10 mouse cellular contexts compared by ENCODE assay signal in the genomic region with DNA sequence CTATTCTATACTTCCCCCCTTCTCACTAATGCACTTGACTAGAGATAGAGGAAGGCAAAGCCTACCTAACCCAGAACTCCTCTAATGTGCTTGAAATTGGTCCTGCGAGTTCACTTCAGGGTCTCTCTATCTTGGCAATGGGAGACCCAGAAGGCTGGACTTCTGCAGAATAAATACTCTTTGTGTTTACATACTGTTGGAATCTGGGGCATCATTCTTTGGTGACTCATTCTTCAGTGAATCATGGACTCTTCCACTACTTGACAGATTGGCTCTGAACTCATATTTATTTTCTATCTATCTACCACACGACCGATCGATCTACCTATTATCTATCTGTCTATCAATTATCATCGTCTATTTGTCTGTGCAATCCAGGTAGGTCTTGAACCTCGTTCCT. TPM values are rescaled to one million over a fixed set of nuclear protein-coding genes. Genes with fewer than 3 reads are reported as not detected.
DNase-seq lines count a peak whose midpoint lies in the region; ATAC-seq and TF ChIP-seq lines count a peak whose summit lies in the region.
"Had no signal": no experiment of that assay in that cellular context is flagged by ENCODE, and none has a peak within 500 bp of the region (broad histone marks: within the 10 kb centered on the region; RNA-seq: fewer than 3 reads in every experiment).

No protein-coding gene starts in this region.

- TF ChIP-seq EP300 in lung, postnatal 0 days (IDR thresholded peaks at IDR 0.05) = no peak

- H3K27me3 ChIP-seq in lung, postnatal 0 days (replicated peaks; ENCODE audit: insufficient read depth, low read length) = no peaks in the 10 kb centered on the region
- no peaks in the 10 kb centered on the region for H3K27me3 ChIP-seq in forebrain, embryonic 11.5 days (ENCODE audit: control insufficient read depth, insufficient read depth, low read length)
- no peaks in the 10 kb centered on the region for H3K27me3 ChIP-seq in limb, embryonic 14.5 days (ENCODE audit: control insufficient read depth, insufficient read depth, low read length)
- no peaks in the 10 kb centered on the region for H3K27me3 ChIP-seq in stomach, embryonic 14.5 days (ENCODE audit: control insufficient read depth, insufficient read depth, low read length)

- no peak overlapping the region for H3K4me3 ChIP-seq in lung, postnatal 0 days (ENCODE audit: low read depth, low read length)
- no peak overlapping the region; the same call in 1 of the 2 replicates for H3K4me3 ChIP-seq in forebrain, embryonic 11.5 days (ENCODE audit: low read depth, low read length)
- peak overlapping the region; percentile 64 for H3K4me3 ChIP-seq in limb, embryonic 14.5 days (replicated peaks; ENCODE audit: low read length)
- H3K4me3 ChIP-seq in stomach, embryonic 14.5 days (ENCODE audit: low read depth, low read length) = no peak overlapping the region
- no peak overlapping the region; the same call in 1 of the 2 replicates for H3K4me3 ChIP-seq in left cerebral cortex, adult 2 months

- peak overlapping the region; percentile 75; the same call in 1 of the 2 replicates for H3K4me2 ChIP-seq in lung, postnatal 0 days (replicated peaks; ENCODE audit: low read depth, low read length)
- peak overlapping the region; percentile 54 for H3K4me2 ChIP-seq in forebrain, embryonic 11.5 days (ENCODE audit: low read depth, low read length, severe bottlenecking)
- H3K4me2 ChIP-seq in limb, embryonic 14.5 days (replicated peaks; ENCODE audit: low read depth, low read length, severe bottlenecking) = peak overlapping the region; percentile 67
- peak overlapping the region; percentile 57 for H3K4me2 ChIP-seq in stomach, embryonic 14.5 days (replicated peaks; ENCODE audit: low read depth, low read length)

- intact Hi-C loops in left cerebral cortex, adult 2 months (cut with DNase I) = loop anchor here (2.0 to 5.0 kb wide), 3 partner anchors 275 to 495 kb away; partner anchors contain the start of genes Cryz, Erich3 and Tyw3

- WGBS in lung, postnatal 0 days = 93% methylated on average over 6 of the region's 6 CpGs
- WGBS in forebrain, embryonic 11.5 days = 95% methylated on average over 6 of the region's 6 CpGs
- 92% methylated on average over 6 of the region's 6 CpGs for WGBS in limb, embryonic 14.5 days
- WGBS in stomach, embryonic 14.5 days = 83% methylated on average over 6 of the region's 6 CpGs

- TF ChIP-seq CTCF in lung, postnatal 0 days (IDR thresholded peaks at IDR 0.05) = no peak
- TF ChIP-seq CTCF in left cerebral cortex, adult 2 months (IDR thresholded peaks at IDR 0.05) = no peak

- ATAC-seq in lung, postnatal 0 days = no peak
- no peak for ATAC-seq in forebrain, embryonic 11.5 days (replicated peaks; ENCODE audit: low FRiP score)
- no peak for ATAC-seq in limb, embryonic 14.5 days (ENCODE audit: low FRiP score, low read depth)
- no peak for ATAC-seq in stomach, embryonic 14.5 days (ENCODE audit: insufficient number of reproducible peaks, insufficient read depth, low FRiP score, low read depth)

- no peak overlapping the region for H3K9ac ChIP-seq in lung, postnatal 0 days (replicated peaks; ENCODE audit: low read depth)
- no peak overlapping the region for H3K9ac ChIP-seq in forebrain, embryonic 11.5 days (ENCODE audit: low read length)
- H3K9ac ChIP-seq in limb, embryonic 14.5 days (ENCODE audit: low read depth, low read length, severe bottlenecking) = no peak overlapping the region
- no peak overlapping the region for H3K9ac ChIP-seq in stomach, embryonic 14.5 days (replicated peaks; ENCODE audit: low read depth, low read length)

- H3K27ac ChIP-seq in lung, postnatal 0 days (ENCODE audit: low read length) = no peak overlapping the region
- no peak overlapping the region for H3K27ac ChIP-seq in forebrain, embryonic 11.5 days (ENCODE audit: low read depth, low read length)
- H3K27ac ChIP-seq in limb, embryonic 14.5 days (replicated peaks; ENCODE audit: low read depth, low read length) = no peak overlapping the region
- no peak overlapping the region for H3K27ac ChIP-seq in stomach, embryonic 14.5 days (ENCODE audit: low read length)
- no peak overlapping the region for H3K27ac ChIP-seq in left cerebral cortex, adult 2 months

- no peak for TF ChIP-seq POLR2A in limb, embryonic 14.5 days (IDR thresholded peaks at IDR 0.05; ENCODE audit: borderline replicate concordance, extremely low read depth, insufficient read depth, insufficient read length)

- H3K36me3 ChIP-seq in lung, postnatal 0 days (ENCODE audit: insufficient read depth, low read length) = peaks cover 11% of the 10 kb centered on the region; the same call in 1 of the 2 replicates
- H3K36me3 ChIP-seq in forebrain, embryonic 11.5 days (ENCODE audit: control insufficient read depth, insufficient read depth, low read length) = peaks cover 1% of the 10 kb centered on the region; the same call in 1 of the 2 replicates
- H3K36me3 ChIP-seq in limb, embryonic 14.5 days (ENCODE audit: control insufficient read depth, insufficient read depth, low read length) = peaks cover 16% of the 10 kb centered on the region
- peaks cover 10% of the 10 kb centered on the region for H3K36me3 ChIP-seq in stomach, embryonic 14.5 days (ENCODE audit: control insufficient read depth, insufficient read depth, low read length)

- H3K4me1 ChIP-seq in lung, postnatal 0 days (ENCODE audit: insufficient read depth, low read depth, low read length) = no peaks in the 10 kb centered on the region
- no peaks in the 10 kb centered on the region for H3K4me1 ChIP-seq in forebrain, embryonic 11.5 days (replicated peaks; ENCODE audit: control insufficient read depth, insufficient read depth, low read length)
- 0 out of 2 replicates have a peak, but pooled peaks cover 2% of the 10 kb centered on the region for H3K4me1 ChIP-seq in limb, embryonic 14.5 days (ENCODE audit: control insufficient read depth, insufficient read depth, low read length)
- 0 out of 2 replicates have a peak, but pooled peaks cover 3% of the 10 kb centered on the region for H3K4me1 ChIP-seq in stomach, embryonic 14.5 days (ENCODE audit: control insufficient read depth, insufficient read depth, low read length)

- no peaks in the 10 kb centered on the region for H3K9me3 ChIP-seq in lung, postnatal 0 days (ENCODE audit: low read length)
- H3K9me3 ChIP-seq in forebrain, embryonic 11.5 days (ENCODE audit: control insufficient read depth, low read length) = no peaks in the 10 kb centered on the region
- no peaks in the 10 kb centered on the region for H3K9me3 ChIP-seq in limb, embryonic 14.5 days (ENCODE audit: control insufficient read depth, low read length)
- H3K9me3 ChIP-seq in stomach, embryonic 14.5 days (ENCODE audit: control insufficient read depth, low read depth, low read length) = no peaks in the 10 kb centered on the region

- no peak for DNase-seq in lung, postnatal 0 days (ENCODE audit: low spot score)
- DNase-seq in lung, postnatal 4 days = no peak
- no peak for DNase-seq in forebrain, embryonic 11.5 days (ENCODE audit: low spot score)
- DNase-seq in limb, embryonic 14.5 days (ENCODE audit: low spot score) = no peak
- DNase-seq in left cerebral cortex, adult 2 months (ENCODE audit: extremely low spot score in 1 of 2, low spot score in 2 of 2) = no peak
- no peak for DNase-seq in ovary, postnatal 14 days (ENCODE audit: low spot score)
- no peak for DNase-seq in cerebellum, adult 18-20 months

RNA-seq across cellular contexts. Expression of gene Fpgt, which starts 1.1 kb away (rescaled TPM):
- 9.3 and 11.3 TPM in 2 replicates for polyA plus RNA-seq in lung, postnatal 0 days (2015; fragmentation: Nextera tagmentation; extraction: Ambion mirVana)
- polyA plus RNA-seq in forebrain, embryonic 11.5 days (2014; fragmentation: Nextera tagmentation; extraction: Ambion mirVana) = 20.5 and 22.9 TPM in 2 replicates
- polyA plus RNA-seq in limb, embryonic 14.5 days (2012; rRNA removed) = 11.8 and 12.1 TPM in 2 replicates
- polyA plus RNA-seq in limb, embryonic 14.5 days (2014; fragmentation: Nextera tagmentation; extraction: Ambion mirVana) = 16.5 and 16.7 TPM in 2 replicates
- polyA plus RNA-seq in stomach, embryonic 14.5 days (2014; fragmentation: Nextera tagmentation; extraction: Ambion mirVana) = 15.3 and 19.8 TPM in 2 replicates
- 10 to 100 TPM; 27.0 to 27.2 TPM for total RNA-seq in left cerebral cortex, adult 2 months (2021)

RNA-seq across cellular contexts. Expression of gene Lrriq3, which starts 1.2 kb away (rescaled TPM):
- polyA plus RNA-seq in lung, postnatal 0 days (2015; fragmentation: Nextera tagmentation; extraction: Ambion mirVana) = 1.1 and 1.4 TPM in 2 replicates
- polyA plus RNA-seq in forebrain, embryonic 11.5 days (2014; fragmentation: Nextera tagmentation; extraction: Ambion mirVana) = 0.47 and 1.5 TPM in 2 replicates
- polyA plus RNA-seq in limb, embryonic 14.5 days (2012; rRNA removed) = 0.49 and 0.82 TPM in 2 replicates
- 0.61 and 0.69 TPM in 2 replicates for polyA plus RNA-seq in limb, embryonic 14.5 days (2014; fragmentation: Nextera tagmentation; extraction: Ambion mirVana)
- polyA plus RNA-seq in stomach, embryonic 14.5 days (2014; fragmentation: Nextera tagmentation; extraction: Ambion mirVana) = 0.64 and 1.5 TPM in 2 replicates
- under 1 TPM; 0.47 to 0.57 TPM for total RNA-seq in left cerebral cortex, adult 2 months (2021)
- total RNA-seq: megakaryocyte-erythroid progenitor cell, adult 5-6 weeks had no signal

RNA-seq across cellular contexts. Expression of gene Tnni3k, which starts 36.9 kb away (rescaled TPM):
- polyA plus RNA-seq in lung, postnatal 0 days (2015; fragmentation: Nextera tagmentation; extraction: Ambion mirVana) = 0.69 and 0.75 TPM in 2 replicates
- not detected in 2 replicates for polyA plus RNA-seq in forebrain, embryonic 11.5 days (2014; fragmentation: Nextera tagmentation; extraction: Ambion mirVana)
- 0.03 and 0.05 TPM in 2 replicates for polyA plus RNA-seq in limb, embryonic 14.5 days (2012; rRNA removed)
- polyA plus RNA-seq in limb, embryonic 14.5 days (2014; fragmentation: Nextera tagmentation; extraction: Ambion mirVana) = not detected in 2 replicates
- polyA plus RNA-seq in stomach, embryonic 14.5 days (2014; fragmentation: Nextera tagmentation; extraction: Ambion mirVana) = not detected in 2 replicates
- total RNA-seq in left cerebral cortex, adult 2 months (2021) = under 1 TPM; 0.54 TPM
- total RNA-seq: adrenal gland, adult 18-20 months; megakaryocyte-erythroid progenitor cell, adult 5-6 weeks had no signal
